Mouse (Mus musculus) adrenal gland, postnatal 14 days (tissue): ENCODE data around the gene Sema4b. TPM values are rescaled to one million over a fixed set of nuclear protein-coding genes. Genes with fewer than 3 reads are reported as not detected.

ENCODE experiments used
- DNase-seq: peaks from one replicate; pipeline ENCODE4 v3.0.0; 2021; ENCODE audit warnings: mixed read lengths
- total RNA-seq: library from RNA; stranded (reverse); gene quantifications from 2 replicates; pipeline ENCODE4 v1.2.3, GENCODE M21; 2021

The Sema4b gene
- total RNA-seq, 1 experiment from 2014 or later: 46.9 TPM

DNA sequence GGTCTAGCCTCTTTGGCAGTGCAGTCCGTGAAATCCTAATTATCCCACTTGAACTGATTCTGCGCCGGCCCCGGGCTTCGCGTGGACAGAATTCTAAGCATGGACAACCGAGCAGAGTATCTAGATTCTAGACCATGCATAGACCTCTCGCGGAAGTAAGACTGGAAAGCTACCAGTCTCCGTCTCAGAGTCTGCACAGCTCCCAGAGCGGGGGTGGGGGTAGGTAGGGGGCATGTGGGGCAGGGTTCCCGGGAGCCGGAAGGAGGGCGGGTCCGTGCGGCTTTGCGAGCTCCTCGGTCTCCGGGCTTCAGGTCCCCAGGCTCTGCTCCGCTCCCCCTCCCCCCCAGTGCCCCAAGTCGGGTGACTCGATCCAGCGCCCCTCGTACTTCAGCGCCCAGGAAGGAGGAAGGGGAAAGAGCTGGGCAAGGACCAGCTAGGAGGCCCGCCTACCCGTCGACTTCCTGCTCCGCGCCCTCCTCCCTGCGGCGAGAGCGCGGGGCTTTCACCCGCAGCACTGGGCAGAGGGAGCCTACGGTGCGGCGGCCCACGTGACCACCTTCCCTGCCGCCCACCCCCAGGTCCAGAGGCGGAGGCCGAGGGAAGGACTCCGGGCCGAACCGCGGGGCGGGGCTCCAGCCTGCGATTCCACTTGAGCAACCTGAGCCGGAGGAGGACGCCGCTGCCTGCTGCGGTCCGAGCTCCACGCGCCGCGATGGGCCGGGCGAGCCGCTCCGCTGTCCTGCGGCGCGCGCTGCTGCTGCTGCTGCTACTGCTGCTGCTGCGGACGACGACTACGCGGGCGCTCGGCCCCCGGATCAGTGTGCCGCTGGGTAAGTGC lies 11.5 kb downstream of the Sema4b start:
- DNase-seq: peak; percentile 93

DNA sequence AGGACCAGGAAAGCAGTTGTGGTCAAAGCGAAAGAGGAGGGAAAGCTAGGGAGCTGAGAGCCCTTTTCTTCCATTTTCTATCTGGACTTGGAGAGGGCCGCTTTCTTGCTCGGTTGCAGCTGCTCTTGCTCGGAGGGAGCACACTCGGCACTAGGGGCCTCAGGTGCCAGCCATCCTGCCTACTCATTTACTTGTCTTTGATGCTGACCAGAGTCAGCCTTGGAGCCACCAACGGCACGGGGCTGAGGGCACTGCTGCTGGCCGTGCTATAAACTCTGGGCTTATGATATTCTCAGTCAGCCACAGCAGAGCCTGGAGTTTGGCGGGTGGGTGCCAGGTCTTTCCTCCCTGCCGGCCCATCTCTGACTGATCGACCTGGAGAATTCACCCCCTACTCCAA lies 12.2 kb downstream of the Sema4b start:
- peak; percentile 60 for DNase-seq

DNA sequence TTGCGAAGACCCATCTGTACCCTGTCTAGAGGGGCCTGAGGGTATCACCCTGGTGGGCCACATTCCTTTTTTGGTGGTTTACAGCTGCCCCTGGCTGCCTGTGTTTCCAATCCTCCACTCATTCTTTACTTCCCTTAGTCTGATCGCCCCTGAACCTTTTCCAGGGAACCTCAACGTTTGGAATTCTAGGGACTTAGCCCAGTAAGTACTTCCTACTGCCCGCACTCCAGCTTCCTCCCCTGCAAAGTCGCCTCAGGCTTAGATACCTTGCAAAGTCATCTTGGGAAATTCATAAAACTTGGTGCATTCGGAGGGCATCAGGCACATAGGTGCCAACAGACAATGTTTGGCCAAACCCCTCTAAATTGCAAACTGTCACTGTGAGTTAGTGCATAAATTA lies 12.6 kb downstream of the Sema4b start:
- no peak for DNase-seq

DNA sequence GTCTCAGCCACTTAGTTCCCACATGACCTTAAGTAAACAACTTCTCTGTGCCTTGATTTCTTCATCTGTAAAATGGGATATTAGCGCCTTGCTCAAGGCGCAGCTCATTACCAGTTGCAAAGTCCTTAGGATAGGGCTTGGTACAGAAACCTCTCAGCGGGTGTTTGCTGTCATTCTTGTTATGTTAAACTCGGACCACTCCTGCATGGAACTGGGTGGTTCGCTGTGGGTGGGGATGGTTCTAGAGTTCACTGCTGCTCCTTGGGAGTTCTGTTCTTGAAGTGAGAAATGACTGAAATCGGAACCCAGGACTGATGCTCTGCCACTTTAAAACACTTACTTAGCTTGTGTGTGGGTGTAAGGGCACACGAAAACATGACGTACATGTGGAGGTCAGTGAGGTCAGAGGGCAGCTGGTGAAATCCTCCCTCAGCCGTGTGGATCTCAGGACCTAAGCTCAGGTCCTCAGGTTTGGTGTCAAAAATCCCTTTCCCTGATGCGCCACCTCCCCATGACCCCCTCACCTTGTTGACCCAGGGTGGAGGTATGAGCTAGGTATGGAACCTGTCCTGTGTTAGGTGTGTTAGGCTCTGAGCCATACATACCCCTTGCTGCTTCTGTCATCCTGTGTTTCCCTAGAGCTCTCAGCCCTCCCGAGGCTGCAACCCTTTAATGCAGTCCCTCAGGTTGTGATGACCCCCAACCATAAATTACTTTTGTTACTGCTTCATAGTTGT lies 13.4 kb downstream of the Sema4b start:
- peak; percentile 7 for DNase-seq

DNA sequence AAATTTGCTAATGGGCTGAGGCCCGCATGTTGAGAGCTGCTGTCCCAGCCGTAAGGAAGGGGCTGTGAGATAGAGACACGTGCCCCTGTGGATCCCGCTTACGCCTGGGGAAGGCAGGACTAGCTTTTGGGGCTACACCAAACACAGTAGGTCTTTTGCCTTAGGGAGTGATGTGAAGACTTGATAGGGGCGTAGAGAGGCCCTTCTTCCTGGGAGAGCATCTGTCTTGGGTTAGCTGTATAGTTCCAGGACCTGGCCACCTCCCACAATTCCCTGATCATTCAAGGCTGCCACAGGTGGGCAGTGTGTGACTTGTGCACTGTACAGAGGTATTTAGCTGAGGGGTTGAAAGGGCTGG lies 13.9 kb downstream of the Sema4b start:
- peak; percentile 3 for DNase-seq

DNA sequence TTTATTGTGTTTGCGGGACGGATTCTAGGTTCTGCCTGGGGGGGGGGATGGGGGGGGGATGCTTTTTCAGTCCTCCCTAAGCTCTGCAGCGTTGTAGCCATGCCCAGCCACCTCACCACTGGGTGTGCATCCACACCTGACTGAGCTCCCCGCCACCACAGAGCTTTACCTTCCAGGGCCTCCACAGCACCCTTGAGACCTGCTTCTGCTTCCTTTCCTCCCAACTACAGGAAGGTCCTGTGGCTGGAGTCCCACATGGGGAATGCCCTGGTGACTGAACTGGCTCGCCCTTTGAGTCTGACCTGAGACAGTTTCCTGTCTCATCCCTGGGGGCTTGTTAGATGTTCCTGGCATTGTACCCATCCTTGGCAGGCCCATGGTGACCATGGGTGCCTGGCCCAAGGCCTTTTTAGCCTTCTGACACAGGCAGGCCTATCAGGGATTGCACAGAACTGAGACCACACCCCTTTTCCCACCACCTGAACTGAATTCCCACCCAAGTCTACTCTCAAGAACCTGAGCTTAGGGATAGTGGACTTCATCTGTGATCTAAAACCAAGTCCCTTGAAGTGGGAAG lies 14.4 kb downstream of the Sema4b start:
- peak; percentile 77 for DNase-seq

DNA sequence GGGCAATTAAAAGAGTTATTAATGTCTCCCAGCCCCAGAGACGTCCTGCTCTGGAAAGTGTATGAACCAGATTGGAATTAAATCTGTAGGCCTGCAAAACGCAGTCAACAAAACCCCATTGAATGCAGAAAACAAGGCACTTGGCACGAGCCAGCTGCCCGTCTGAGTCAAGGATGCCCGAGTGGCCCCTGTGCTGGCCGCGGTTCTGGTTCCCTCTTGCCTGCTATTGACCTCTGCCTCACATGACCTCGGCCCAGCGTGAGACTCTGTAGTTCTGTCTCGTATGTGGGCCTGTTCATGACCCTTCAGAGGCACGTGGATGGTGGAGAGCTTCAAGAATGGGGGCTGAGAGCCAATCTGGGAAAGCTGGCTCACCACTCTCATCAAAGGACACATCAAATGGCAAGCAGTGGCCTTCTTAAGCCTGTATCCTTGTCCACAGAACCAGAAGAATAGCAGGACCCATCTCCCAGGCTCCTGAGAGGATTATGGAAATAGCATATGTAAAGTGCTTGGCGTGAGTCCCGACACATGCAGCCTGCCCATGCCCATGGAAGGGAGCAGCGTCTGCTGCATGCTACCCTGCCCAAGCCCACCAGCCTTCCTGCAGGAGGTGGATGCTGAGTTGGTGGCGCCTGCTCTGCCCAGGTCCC lies 15.4 kb downstream of the Sema4b start:
- peak; percentile 37 for DNase-seq

DNA sequence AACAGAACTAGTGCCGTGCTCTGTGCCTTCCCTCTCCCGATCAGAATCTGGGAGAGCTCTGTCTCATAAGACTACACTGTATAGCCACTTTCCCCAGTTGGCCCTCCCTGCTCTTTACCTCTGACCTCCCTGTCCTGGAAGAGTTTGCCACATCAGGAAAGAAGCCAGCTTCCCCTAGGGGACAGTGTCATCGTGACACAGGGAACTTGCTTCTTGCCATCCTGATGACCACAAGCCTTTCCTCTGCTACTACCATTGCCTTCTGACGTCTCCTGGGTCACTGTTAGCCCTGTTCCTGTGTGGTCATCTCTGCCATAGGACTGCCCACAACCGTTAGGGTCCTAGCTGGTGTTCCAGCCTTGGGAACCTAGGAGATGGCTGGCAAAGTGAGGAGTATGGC lies 16.3 kb downstream of the Sema4b start:
- peak; percentile 52 for DNase-seq

DNA sequence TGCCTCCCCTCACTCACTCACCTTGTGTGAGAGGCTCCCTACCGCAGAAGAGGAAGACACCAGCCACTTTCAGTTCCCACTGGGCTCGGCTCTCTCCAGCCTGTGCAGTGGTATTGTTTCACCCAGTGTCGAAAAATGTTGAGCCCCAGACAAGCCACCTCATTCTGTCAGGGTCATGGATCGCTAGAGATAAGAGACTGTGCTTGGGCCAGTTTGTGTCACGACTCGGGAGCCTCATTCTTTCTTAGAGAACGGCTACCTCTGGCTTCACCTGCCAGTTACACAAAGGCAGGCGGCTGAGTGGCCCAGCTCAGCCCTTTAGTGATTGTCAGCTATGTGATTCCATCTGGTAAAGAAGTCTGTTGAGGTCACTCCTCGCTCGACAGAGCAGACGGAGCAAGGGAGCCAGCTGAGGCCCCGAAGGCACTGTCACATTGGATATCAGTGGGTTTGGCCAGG lies 17.0 kb downstream of the Sema4b start:
- DNase-seq: peak; percentile 58

DNA sequence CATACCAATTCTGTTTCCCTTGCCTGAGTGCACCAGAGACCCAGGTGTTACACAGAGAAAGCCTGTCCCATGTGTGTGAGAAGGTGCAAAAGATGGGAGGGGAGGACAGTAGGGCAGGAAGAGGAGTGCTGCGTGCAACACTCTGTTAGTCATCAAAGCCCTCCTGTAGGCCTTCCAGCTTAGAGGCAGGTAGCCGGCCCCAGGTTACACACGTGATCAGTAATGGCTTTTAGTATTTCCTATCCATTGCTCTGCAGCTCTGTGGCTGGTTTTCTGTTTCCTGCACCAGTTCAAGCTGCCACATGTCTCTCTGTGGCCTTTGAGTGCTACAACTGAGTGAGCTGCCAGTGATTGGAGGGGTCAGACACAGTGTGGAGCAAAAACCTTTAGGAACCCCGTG lies 17.7 kb downstream of the Sema4b start:
- no peak for DNase-seq

DNA sequence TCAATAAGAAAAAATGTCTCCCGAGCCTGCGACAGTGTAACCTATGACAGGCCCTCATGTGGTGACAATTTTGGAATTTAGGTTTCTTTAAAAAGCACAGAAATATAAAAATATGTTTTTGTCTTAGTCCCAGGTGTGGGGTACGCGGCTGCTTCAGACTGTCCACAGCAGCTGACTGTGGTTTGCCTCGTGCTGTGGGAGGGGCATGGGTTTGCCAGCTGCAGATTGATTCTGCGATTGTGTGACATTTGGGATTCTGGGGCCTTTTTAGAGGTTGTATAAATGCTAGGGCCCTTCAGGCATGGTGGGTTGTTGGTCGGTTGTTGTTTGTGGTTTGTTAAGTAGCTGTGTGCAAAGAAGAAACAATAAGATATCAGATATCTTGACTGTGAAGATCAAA lies 18.3 kb downstream of the Sema4b start:
- no peak for DNase-seq

DNA sequence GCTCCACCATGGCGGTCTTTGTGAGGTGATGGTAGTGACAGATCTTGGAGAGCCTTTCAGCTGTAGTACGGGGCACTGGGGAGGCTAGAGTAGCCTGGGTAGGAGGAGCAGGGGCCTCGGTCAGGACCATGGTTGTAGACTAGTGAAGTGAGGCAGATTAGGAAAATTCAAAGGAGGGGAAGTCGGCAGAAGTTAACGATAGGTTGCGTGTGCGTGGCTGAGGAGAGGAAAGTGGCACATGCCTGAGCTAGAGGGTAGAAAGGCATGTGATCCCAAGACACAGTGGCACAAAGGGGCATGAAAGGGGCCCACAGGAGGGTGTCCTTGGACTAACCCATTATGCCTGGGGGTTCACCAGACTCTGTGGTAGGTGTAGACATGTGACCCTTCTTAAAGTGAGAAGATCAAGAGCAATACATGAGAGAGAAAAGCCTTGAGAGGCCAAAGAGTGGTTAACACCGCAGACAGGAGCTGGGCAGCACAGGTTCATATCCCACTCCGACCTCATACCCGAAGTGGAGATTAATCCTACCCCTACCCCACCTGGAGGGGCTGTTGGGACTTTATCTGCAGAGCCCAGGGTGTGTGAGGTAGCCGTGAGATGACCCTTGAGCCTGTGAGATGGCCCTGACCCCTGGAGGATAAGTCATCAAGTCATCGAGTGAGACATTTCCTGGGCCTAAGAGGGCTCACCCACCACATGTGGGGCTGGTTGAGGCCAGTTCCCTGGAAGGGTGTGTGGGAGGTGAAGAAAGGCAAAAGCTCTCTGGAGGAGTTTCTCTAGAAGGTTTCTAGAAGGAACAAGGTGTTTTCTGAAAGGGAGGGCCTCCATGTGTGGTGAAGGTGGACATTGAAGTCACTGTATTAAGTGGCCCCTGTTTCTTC lies 19.3 kb downstream of the Sema4b start:
- DNase-seq: no peak

DNA sequence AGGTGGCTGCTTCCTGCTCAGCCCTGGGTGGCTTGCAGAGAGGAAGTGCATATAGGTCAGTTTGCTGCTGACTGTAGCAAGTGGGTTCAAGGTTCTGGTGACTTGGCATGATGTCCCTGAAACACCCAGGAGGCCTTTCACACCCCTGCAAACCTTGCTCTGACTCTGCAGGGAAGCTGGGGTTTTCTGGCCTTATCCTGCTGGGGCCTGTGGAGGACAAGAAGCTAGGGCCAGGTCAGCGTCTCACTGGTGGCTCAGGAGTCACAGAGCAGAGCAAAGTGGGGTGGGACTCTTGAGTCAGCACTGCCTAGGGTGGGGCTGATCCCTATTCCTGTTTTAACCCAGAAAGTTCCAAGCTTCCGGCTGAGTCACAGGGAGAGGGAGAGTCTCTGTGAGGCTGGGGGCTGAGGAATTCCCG lies 20.7 kb downstream of the Sema4b start:
- peak; percentile 75 for DNase-seq

DNA sequence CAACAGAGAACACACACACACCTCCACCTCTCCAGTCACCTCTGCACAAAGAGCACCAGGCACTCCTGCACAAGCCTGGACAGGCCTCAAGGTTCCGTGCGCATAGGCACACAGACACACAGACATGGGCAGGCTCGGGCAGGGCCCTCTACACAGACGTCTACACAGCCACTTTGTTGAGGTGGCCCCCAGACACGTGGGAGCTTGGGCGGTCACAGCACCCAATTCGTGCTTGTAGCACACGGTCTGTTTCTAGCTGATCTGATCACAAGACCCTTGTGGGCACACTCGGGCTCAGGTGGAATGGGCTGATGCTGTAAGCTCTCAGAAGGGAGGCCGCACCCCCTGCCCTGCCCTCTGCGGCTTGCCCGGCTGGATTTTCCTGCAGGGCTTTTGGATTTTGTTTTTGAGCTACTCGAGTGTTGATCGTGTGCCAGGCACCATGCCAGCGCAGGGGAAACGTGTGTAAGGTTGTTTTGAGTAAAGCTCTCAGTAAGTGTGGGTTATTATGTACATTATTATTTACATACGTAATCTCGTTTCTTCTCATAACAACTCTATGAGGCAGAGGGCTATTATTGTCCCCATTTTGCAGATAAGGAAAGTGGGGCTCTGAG lies 21.5 kb downstream of the Sema4b start:
- peak; percentile 31 for DNase-seq

DNA sequence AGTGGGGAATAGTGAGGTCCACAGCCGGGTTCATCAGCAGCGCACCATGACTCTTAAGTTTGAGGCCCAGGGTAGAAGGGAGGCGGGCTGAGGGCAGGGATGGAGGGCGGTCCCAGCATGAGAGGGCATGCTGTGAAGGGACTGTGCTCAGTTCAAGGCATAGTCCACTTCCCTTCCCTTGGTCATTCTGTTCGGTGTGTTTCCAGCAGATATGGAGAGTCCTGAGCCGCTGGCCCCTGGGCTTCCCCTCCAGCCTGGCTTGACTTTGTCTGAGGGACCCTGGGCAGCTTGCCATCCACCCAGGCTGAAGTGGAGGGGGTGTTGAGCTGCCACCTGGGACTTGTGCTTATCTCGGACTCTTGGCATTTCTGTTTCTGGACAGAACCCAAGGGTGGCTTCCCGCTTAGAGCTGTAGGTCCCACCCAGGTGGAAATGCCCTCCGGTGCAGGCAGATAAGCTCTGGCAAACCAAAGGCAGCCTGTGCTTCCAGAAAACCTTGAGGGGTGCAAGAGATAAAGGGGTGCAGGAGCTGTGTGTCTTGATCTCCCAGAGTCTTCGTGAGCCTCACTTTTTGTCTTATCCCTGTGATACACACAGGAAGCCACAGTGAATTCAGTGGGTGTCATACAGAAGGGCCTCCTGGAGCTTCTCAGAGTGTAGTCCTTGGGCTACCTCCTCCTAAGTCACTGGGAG lies 22.2 kb downstream of the Sema4b start:
- peak; percentile 80 for DNase-seq

DNA sequence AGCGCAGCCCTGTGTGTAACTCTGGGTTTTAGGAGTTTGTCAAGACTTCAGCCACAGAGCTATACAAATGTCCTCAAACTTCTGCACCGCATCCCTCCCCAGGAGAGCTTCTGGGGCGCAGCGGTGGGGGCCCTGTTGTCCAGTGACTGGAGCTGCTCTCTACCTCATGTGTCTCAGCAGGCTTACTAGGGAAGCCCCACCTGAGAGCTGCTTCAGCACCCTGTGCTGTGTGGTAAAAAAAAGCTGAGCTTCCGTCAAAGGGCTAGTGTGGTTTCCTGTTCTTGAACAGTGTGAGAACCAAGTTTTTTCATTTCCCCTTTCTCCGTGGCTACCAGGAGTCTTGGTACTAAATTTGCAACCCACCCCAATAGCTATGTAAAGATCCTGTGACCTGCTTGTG lies 23.0 kb downstream of the Sema4b start:
- peak; percentile 37 for DNase-seq

DNA sequence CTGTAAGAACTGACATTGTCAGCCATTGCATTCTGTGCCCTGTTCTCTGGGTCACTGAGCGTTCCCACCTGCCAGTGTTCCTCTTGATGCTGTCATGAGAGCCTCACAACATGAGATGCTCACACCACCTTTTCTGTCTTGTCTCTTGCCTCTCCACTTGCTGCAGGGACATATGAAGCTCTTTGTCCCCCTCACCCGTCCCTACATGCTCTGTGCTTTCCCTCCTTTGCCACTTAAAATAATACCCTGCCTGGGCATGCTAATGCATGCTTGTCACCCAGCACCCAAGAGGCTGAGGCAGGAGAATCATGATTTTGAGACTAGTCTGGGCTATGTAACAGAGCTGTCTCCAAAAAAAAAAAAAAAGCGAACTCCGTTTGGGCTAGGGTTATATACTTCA lies 24.3 kb downstream of the Sema4b start:
- DNase-seq: no peak

DNA sequence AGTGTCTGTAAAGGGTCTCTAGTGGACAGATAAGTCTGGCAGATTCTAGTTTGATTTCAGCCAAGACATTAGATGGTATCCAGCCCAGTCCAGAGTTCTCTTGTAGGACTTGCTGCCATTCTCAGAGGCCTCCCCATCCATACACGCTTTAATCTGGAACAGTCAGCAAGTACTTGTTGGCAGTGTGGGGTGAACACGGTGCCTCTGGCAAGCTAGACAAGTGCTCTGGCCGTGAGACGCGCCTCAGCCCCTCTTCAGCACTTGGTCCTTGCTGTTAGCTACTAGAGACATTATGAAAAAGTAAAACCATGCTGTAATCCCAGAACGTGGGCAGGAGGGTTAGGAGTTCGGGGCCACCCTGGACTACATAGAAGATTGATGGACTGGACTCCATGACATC lies 27.0 kb downstream of the Sema4b start:
- no peak for DNase-seq

DNA sequence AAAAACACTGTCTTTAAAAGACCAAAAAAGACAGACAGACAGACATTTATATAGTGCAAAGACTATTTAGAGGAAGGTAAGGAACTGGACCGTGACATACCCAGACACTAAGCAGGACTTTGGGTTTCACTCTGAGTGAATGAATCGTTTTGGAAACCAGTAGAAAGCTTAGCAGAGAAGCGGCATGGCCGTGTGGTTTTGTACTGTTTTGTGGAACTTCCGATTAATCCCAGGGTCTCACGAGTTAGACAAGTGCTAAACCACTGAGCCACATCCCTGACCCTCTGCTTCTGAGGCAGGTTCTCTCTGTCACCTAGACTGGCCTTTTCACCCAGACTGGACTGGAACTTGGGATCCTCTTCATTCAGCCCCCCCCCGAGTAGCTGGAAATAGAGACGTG lies 27.8 kb downstream of the Sema4b start:
- no peak for DNase-seq

DNA sequence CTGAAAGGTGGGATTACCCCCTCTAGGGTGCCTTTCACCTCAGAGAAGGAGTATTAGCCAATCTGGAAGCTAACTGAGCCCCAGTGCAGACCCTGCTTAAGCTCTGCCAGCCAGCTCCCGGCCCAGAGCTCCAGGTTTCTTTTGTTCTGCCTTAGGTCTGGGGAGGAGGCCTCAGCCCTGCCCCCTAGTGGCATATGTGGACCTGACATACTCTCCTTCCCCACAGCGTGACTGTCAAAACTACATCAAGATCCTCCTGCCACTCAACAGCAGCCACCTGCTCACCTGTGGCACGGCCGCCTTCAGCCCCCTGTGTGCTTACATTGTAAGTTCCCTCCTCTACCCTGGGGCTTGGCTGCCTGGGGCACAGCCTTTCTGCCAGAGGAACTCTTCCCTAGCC lies 28.8 kb downstream of the Sema4b start:
- DNase-seq: peak; percentile 89

DNA sequence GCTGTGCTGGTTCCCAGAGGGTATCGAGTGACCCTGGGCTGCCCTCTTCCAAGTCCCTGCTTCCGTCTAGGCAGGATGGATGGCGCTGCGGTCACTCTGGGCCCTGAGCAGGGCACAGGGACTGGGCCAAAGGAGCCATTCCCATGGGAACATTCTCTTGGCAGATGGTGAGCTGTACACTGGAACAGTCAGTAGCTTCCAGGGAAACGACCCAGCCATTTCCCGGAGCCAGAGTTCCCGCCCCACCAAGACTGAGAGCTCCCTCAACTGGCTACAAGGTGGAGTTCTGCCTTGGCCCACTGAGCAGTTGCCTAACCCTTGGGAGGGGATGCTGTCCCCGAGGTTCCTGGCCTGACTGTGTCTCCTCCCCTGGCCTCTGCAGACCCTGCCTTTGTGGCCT lies 29.9 kb downstream of the Sema4b start:
- peak; percentile 82 for DNase-seq
